Mouse (Mus musculus) natural killer cell, adult 2 months (primary cell): Measurements from ENCODE around the gene Col9a3.

Experiments
- DNase-seq, 2 experiments: peaks; one replicate each; pipeline ENCODE4 v3.0.0; 2022; ENCODE audit warnings: low spot score in 2 of 2

Gene Col9a3

DNA sequence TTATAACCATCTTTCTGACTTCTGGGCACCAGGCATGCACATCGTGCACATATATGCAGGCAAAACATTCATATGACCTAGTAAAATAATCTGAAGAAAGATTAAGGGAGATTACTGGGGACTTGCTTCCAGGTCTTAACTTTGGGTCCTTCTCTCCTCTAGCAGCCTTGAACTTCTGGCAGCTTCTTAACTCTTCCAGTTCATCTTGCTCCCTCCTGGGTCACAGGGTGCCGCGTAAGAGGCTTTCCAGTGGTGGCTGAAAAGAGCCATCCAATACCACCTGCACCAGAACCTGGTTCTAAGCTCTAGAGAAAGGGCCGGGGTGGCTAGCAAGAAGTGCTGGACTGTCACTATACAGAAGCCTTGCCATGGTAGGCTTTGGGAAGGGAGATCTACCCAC lies at the start of gene Col9a3:
Gene Col9a3 (plus strand): TSS at position 301 of the 400 bp plus-strand sequence.
- DNase-seq = no peak

DNA sequence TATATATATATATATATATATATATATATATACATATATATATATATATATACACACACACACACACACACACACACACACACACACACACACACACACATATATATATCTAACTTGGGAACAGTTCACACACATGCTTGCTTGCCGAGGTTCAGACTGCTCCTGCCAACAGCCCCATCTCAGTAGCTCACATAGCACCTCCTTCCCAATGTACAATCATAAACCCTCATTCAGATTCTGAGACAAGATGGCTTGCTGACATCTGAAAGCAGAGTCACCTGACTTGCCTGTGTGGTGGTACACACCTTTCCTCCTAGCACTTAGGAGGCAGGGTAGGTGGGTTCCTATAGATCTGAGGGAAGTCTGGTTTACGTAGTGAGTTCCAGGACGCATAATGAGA lies 45.2 kb upstream of the Col9a3 start:
- DNase-seq = no peak

DNA sequence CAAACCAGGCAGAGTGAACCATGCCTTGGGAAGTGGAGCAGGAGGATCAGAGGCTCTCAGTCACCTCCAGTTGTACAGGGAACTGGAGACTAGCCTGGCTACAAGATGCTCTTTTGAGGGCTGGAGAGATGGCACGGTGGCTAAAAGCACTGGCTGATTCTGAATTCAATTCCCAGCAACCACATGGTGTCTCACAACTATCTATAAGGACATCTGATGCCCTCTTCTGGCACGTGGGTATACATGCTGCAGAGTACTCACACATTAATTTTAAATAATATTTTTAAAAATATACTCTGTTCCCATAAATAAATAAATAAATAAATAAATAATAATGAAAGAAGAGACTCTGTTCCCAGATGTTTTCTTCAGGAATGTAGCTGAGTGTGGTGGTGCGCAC lies 42.4 kb upstream of the Col9a3 start:
- DNase-seq = no peak

DNA sequence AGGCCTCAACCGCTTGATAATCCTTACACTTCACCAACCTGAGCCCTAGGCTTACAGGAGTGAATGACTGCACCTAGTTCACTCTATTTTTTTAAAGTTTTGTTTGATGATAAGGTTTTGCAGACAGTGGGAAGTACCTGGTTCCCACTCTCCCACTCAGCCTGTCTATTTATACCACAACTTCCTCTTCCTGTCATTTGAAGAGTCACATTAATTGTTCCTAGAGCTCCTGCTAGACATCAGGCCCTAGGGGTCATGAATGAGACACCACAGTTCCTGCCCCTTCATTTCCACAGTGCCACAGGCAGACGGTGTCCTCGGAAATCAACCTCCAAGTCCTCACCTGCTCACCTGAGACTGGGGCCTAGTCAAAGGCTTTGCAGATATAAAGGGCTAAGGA lies 41.1 kb upstream of the Col9a3 start:
- no peak for DNase-seq

DNA sequence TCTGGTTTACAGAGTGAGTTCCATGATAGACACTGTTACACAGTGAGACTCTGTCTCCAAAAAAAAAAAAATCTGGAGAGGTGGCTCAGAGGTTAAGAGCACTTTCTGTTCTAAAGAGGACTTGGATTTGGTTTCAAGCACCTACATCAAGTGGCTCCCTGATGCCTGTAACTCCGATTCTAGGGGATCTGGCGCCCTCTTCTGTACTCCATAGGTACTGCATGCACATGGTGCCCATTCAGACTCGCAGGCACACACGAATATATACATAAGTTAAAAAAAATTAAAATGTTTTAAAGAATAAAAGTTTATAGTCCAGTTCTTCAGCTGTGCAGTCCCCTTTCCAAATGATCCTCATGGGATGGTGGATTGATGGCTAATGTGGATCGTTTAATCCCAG lies 37.3 kb upstream of the Col9a3 start:
- DNase-seq = peak in 1 of 2 experiments; percentile 16

DNA sequence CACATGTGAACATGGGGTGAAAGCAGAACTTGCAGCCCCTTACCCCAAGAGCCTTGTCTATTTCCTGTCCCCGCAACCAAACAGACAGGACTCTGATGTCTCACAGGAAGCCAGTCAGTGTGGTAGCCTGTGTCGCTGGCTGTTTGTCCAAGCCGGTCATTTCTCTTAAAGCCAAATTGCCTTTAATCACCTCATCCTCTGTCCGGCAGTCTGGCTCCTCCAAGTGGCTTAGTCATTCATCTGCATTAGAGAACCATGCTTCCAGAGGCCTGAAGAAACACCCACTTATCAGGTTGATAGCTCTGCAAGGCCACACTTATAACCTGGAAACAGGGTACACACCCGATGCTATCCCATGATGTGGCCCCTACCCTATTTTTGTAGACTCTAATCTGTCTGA lies 35.4 kb upstream of the Col9a3 start:
- DNase-seq = no peak

DNA sequence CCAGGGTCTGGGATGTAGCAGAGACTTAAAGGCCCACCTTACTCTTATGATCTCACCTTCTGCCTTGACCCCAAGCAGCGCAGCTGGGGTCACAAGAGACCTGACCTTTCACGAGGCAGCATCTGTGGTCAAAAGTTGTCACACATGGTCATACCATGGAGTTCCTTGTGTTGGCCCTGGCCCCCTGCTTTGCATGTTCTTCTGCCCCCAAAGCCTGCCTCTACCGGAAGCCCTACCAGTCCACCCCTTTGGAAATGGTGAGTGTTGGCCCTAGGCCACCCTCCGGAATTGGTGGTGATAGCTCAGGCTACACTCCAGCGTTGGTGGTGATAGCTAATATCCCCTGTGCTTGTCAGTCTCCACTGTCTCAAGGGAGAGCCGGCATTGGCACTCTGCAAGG lies 34.3 kb upstream of the Col9a3 start:
- no peak for DNase-seq

GRCm38 (mm10) chr2:180563841-180564240 lies 33.7 kb upstream of the Col9a3 start:
- DNase-seq = no peak

- DNase-seq = peak; percentile 30 to 59
Measured at GRCm38 (mm10) chr2:180566240-180566913, 31.2 kb upstream of the Col9a3 start.

- no peak for DNase-seq
Measured at GRCm38 (mm10) chr2:180569028-180569643, 28.5 kb upstream of the Col9a3 start.

DNA sequence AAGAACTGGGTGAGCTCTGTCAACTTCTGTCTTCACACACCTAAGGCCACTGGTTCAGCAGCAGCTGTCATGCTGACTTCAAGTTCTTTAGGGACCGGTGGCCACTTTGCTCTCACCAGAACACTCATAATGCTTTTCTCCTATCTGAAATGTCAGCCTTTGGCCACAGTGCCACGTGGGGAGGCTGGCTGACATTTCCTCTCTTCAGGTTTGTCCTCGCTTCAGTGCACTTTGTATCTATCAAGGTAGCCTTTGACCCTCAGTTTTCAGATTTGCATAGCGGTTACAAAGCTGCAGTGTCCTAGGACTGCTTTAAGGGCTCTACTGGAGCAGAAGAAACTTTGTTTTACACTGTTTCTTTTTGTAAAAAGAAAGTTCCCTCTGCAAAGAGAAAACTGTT lies 21.1 kb upstream of the Col9a3 start:
- DNase-seq = no peak

DNA sequence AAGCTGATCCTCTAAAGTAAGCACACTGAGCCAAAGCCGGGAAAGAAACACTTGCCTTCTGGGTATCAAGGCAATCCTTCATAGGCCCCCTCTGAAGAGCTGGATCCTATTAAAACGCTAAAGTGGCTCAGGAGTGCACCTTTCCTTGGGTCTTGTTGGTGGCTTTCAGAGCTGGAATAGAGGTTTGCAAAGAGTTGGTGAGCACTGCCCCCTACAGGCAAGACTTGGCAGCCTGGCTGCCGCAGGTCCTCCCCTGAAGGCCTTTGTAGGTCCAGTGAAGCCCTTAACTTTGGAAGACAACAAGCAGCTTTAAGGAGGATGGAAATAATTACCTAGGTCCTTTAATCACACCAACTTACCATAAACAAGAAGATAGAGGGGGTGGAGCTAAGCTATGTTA lies 18.9 kb upstream of the Col9a3 start:
- peak; percentile 40 to 67 for DNase-seq

GRCm38 (mm10) chr2:180581002-180581401 lies 16.6 kb upstream of the Col9a3 start, which contains the start of gene Mrgbp:
Gene Mrgbp, plus strand, starts transcription at chr2:180581304.
- DNase-seq = no peak

DNA sequence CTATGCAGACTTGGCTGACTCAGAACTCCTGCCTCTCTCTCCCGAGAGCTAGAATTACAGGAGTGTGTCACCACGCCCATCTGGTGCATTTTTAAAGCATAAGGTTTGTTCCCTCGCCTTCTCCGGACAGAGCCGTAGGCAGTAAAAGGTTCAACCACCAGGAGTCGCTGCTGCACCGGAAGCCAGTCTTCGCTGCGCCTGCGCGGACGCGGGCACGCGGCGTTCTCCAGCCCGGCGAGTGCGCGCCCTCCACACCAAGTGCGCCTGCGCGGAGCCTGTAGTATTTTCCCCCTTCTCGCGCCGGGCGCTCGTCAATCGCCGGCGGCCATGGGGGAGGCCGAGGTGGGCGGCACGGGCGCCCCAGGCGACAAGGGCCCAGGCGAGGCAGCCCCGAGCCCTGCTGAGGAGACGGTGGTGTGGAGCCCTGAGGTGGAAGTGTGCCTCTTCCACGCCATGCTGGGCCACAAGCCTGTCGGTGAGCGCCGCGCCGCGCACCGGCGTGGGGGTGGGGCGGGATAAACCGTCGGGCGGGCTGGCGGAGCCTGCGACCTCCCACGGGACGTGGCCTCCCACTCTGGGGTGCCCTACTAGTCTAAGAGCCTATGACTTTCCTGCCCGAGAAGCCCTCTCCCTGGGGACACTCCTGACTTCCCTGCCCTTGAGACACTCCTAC lies 15.0 kb upstream of the Col9a3 start:
- DNase-seq = peak; percentile 96 to 98

GRCm38 (mm10) chr2:180583154-180583507 lies 14.5 kb upstream of the Col9a3 start:
- DNase-seq = peak; percentile 27 to 38

DNA sequence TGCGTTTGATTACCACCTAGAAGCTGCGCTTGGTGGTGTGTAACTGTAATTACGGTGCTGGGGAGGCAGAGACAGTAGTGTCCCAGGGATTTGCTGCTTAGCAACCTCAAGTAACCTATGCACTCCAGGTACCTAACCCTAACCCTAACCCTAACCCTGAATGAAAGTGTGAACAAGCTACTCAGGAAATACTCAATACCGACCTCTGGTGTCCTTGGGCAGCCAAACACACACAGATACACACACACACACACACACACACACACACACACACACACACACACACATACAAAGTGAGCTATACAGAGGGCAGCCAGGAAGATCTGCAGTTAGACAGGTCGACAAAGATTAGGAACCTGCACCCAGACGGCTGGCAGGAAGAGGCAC lies 8.9 kb upstream of the Col9a3 start:
- peak in 1 of 2 experiments; percentile 38 for DNase-seq

GRCm38 (mm10) chr2:180589123-180589831 lies 8.3 kb upstream of the Col9a3 start, which contains the start of gene Ogfr:
Gene Ogfr, plus strand, starts transcription at chr2:180589245.
- peak; percentile 76 to 80 for DNase-seq

- DNase-seq = no peak
Measured at GRCm38 (mm10) chr2:180598157-180598705, 641 bp downstream of the Col9a3 start.

GRCm38 (mm10) chr2:180600569-180601021 lies 3.0 kb downstream of the Col9a3 start:
- no peak for DNase-seq

GRCm38 (mm10) chr2:180604781-180605180 lies 7.2 kb downstream of the Col9a3 start:
- peak in 1 of 2 experiments; percentile 19 for DNase-seq

DNA sequence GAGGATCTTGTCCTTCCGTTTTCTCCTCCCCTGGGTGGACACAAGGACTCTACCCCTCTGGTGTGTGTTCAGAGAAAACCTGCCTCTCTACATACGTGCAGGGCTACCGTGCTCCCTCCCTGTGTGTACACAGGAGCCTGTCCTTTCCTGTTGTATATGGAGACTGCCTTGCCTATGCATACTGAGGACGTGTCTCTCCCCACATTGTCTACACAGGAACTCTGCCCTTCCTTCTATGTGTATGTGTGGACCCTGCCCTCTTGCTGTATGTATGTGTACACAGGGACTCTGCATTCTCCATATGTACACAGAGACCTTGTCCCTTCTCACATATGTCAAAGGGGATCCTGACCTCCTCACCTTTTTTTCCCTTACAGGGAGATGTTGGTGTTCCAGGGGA lies 12.7 kb downstream of the Col9a3 start:
- DNase-seq = no peak

- DNase-seq = no peak
Measured at GRCm38 (mm10) chr2:180611882-180612281, 14.3 kb downstream of the Col9a3 start.
